Mouse (Mus musculus) CH12.LX (cell line): Measurements from ENCODE around the gene Tcf7l1. TPM values are rescaled to one million over a fixed set of nuclear protein-coding genes. Genes with fewer than 3 reads are reported as not detected.

Experiments
- DNase-seq: peaks from one replicate; pipeline ENCODE4 v3.0.0-alpha.2; 2013; ENCODE audit errors: extremely low read depth
- H3K27ac ChIP-seq: 2 replicates; pipeline ENCODE4 v1.5.1; 2012; ENCODE audit warnings: low read depth, mild to moderate bottlenecking, control low read depth, moderate library complexity; ENCODE audit not compliant: insufficient read depth
- H3K27me3 ChIP-seq: replicated peaks from 2 replicates; pipeline ENCODE3; 2012; ENCODE audit warnings: inconsistent platforms
- H3K36me3 ChIP-seq, 2 experiments: replicated peaks in 1 of 2; 2 replicates each; pipeline versions ENCODE3 to v1.6.1; 2012; ENCODE audit warnings: inconsistent platforms in 1 of 2, low read length in 1 of 2, mild to moderate bottlenecking in 1 of 2, mixed read lengths in 1 of 2, moderate library complexity in 1 of 2; ENCODE audit not compliant: control insufficient read depth in 1 of 2, insufficient read depth in 1 of 2
- H3K4me1 ChIP-seq, 2 experiments: 2 replicates each; pipeline ENCODE4 v1.6.1; 2012; ENCODE audit warnings: inconsistent platforms in 1 of 2, moderate library complexity in 1 of 2; ENCODE audit not compliant: insufficient read depth in 2 of 2, control insufficient read depth in 1 of 2
- H3K4me2 ChIP-seq: 2 replicates; pipeline ENCODE4 v1.6.1; 2012; ENCODE audit warnings: low read depth, mild to moderate bottlenecking, control low read depth; ENCODE audit not compliant: poor library complexity, insufficient read depth, severe bottlenecking
- H3K4me3 ChIP-seq, 3 experiments: fragments of 150-350 bp in 1 of 3; sonication (generic) in 1 of 3; replicated peaks in 1 of 3; 2 replicates each; pipeline versions ENCODE3 to v1.5.1; 2011 to 2012; ENCODE audit warnings: low read depth in 2 of 3, low read length in 2 of 3, mild to moderate bottlenecking in 2 of 3, moderate library complexity in 2 of 3, control low read depth in 1 of 3, improper control_type of control experiment in 1 of 3, inconsistent platforms in 1 of 3, mixed read lengths in 1 of 3; ENCODE audit not compliant: poor library complexity in 1 of 3
- H3K79me2 ChIP-seq: replicated peaks from 2 replicates; pipeline ENCODE4 v1.6.1; 2012; ENCODE audit warnings: mild to moderate bottlenecking, moderate library complexity; ENCODE audit not compliant: control insufficient read depth, poor library complexity, insufficient read depth, severe bottlenecking; ENCODE audit errors: extremely low read depth
- H3K9ac ChIP-seq: 2 replicates; pipeline ENCODE4 v1.6.1; 2012; ENCODE audit warnings: low read depth, mild to moderate bottlenecking, control low read depth, moderate library complexity; ENCODE audit not compliant: insufficient read depth
- H3K9me3 ChIP-seq: replicated peaks from 2 replicates; pipeline ENCODE3; 2012; ENCODE audit warnings: low read length, inconsistent platforms, mixed read lengths
- EP300 ChIP-seq: IDR thresholded peaks from 2 replicates; pipeline ENCODE4 v1.6.1; 2011; ENCODE audit warnings: low read length, improper control_type of control experiment
- GABPA ChIP-seq: IDR thresholded peaks from 2 replicates; pipeline ENCODE4 v1.6.1; 2012; ENCODE audit warnings: low read depth, low read length, improper control_type of control experiment, inconsistent platforms; ENCODE audit not compliant: insufficient replicate concordance
- JUND ChIP-seq: conservative IDR thresholded peaks from 2 replicates; pipeline ENCODE4 v1.6.1; 2011; ENCODE audit warnings: low read depth, low read length, improper control_type of control experiment
- MAX ChIP-seq: IDR thresholded peaks from 2 replicates; pipeline ENCODE4 v1.6.1; 2011; ENCODE audit warnings: low read length, improper control_type of control experiment
- NELFE ChIP-seq: IDR thresholded peaks from 2 replicates; pipeline ENCODE4 v1.6.1; 2011; ENCODE audit warnings: low read depth, low read length, improper control_type of control experiment
- NRF1 ChIP-seq: IDR thresholded peaks from 2 replicates; pipeline ENCODE4 v1.6.1; 2014; ENCODE audit warnings: low read depth, mild to moderate bottlenecking, inconsistent platforms, low read length, improper control_type of control experiment, moderate library complexity
- PAX5 ChIP-seq: IDR thresholded peaks from 2 replicates; pipeline ENCODE4 v1.6.1; 2012; ENCODE audit warnings: low read length, inconsistent platforms, mixed read lengths
- POLR2A ChIP-seq: IDR thresholded peaks from 2 replicates; pipeline ENCODE4 v1.6.1; 2011; ENCODE audit warnings: low read depth, mild to moderate bottlenecking, improper control_type of control experiment, low read length
- SMC3 ChIP-seq: IDR thresholded peaks from 2 replicates; pipeline ENCODE4 v1.6.1; 2011; ENCODE audit warnings: low read depth, low read length, improper control_type of control experiment
- TCF12 ChIP-seq: IDR thresholded peaks from 2 replicates; pipeline ENCODE4 v1.6.1; 2014; ENCODE audit warnings: low read depth, mild to moderate bottlenecking, inconsistent platforms, low read length, improper control_type of control experiment
- USF1 ChIP-seq: IDR thresholded peaks from 2 replicates; pipeline ENCODE4 v1.6.1; 2014; ENCODE audit warnings: low read depth, mild to moderate bottlenecking, inconsistent platforms, low read length, improper control_type of control experiment
- ZC3H11A ChIP-seq: IDR thresholded peaks from 2 replicates; pipeline ENCODE4 v1.6.1; 2012; ENCODE audit warnings: low read depth, mild to moderate bottlenecking, inconsistent platforms, low read length, improper control_type of control experiment
- ZKSCAN1 ChIP-seq: IDR thresholded peaks from 2 replicates; pipeline ENCODE4 v1.6.1; 2012; ENCODE audit warnings: low read depth, inconsistent platforms, low read length, improper control_type of control experiment, borderline replicate concordance
- ZMIZ1 ChIP-seq: IDR thresholded peaks from 2 replicates; pipeline ENCODE4 v1.6.1; 2012; ENCODE audit warnings: low read depth, mild to moderate bottlenecking, inconsistent platforms, low read length, improper control_type of control experiment
- ZNF384 ChIP-seq: IDR thresholded peaks from 2 replicates; pipeline ENCODE4 v1.6.1; 2012; ENCODE audit warnings: low read depth, low read length, improper control_type of control experiment, inconsistent platforms
- dilution Hi-C: fragments of 300-500 bp; cut with MboI; formaldehyde crosslinking; loops from 2 replicates; pipeline ENCODE4 v1.14.3; 2020; ENCODE audit warnings: low sequenced_read_pairs; ENCODE audit not compliant: extremely low pct_unique_long_range_greater_than_20kb, extremely low pct_ligation_motif_present
- in situ Hi-C: fragments of 300-500 bp; cut with MboI; formaldehyde crosslinking; loops from 3 replicates; pipeline ENCODE4 v1.14.3; 2019; ENCODE audit warnings: low sequenced_read_pairs, low pct_ligation_motif_present, low pct_unique_long_range_greater_than_20kb, mixed read lengths
- polyA plus RNA-seq: library from polyadenylated mRNA; unstranded; fragments of >175 nt; gene quantifications from 2 replicates; pipeline ENCODE4 v1.2.1, GENCODE M21; 2012; ENCODE audit warnings: low read depth; ENCODE audit not compliant: insufficient read length
- total RNA-seq, 2 experiments: library from RNA; depleted of rRNA; stranded (reverse); fragments of 300-350 nt in 1 of 2; fragments of >200 nt in 1 of 2; gene quantifications; 2 replicates each; pipeline ENCODE4 v1.2.3; 2012 to 2014

The Tcf7l1 gene
- total and polyA plus RNA-seq, 3 experiments: 0.13 to 9.9 (median 0.47) TPM

DNA sequence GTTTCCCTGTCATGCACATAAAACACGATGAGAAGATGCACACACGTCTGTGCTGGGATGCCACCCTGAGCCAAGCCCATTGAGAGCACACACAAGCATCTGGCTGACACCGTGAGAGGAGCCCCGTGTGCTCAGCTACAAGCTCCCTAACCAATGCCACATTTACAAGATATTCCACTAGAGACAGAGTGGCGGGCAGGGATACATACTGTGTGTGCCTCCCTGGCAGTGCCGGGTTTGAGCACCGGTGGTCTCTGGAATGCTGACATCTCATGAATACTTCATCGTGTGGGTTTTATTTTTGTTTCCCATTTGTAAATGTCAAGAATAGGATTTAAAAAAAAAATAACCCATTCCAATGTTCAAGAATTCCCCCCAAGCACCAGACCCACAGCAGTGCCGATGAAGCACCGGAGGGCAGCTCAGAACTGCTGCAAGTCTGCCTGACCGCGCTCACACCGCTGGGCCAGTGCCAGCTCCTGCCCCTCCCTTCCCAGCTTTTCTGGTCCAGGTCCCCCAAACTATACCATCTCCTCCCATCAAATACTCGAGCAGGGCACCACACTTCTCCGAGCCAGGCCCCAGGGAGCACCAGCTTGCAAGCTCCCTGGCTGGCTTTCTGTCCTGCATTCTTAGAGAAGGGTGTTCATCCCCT is 65.2 kb downstream of the Tcf7l1 start:
- Histone ChIP-seq H3K79me2 (no peaks in the 10 kb centered on the region), H3K4me1 (peaks cover 0 to 2% of the 10 kb centered on the region in 2 experiments; a peak in 1 of 4 replicates), H3K9ac (no peak overlapping the region), H3K27ac (no peak overlapping the region), H3K9me3 (no peaks in the 10 kb centered on the region), H3K4me2 (no peak overlapping the region), H3K4me3 (no peak overlapping the region), H3K36me3 (no peaks in the 10 kb centered on the region), H3K27me3 (no peaks in the 10 kb centered on the region)
- no peak for DNase-seq
- TF ChIP-seq ZNF384 (no peak), JUND (no peak), ZMIZ1 (no peak), NRF1 (no peak)
- in situ Hi-C loops: no loop called here
- dilution Hi-C loops: no loop called here

DNA sequence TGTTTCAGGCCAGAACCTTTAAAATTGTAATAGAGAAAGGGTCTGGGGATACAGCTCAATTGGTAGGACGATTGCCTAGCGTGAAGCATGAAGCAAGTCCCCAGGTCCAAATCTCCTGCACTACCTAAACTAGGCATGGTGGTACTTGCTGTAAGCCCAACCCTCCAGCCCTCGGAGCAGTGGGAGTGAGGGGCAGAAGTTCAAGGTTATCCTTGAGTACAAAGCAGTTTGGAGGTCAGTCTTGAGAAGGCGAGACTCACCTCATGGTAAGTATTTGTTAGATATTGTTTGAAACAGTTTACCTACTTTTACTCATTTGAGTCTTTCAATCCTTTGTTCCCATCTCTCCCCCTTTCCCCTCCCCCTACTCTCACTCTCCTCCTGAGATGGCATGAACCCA is 65.9 kb downstream of the Tcf7l1 start:
- Histone ChIP-seq H3K4me2 (no peak overlapping the region), H3K9me3 (no peaks in the 10 kb centered on the region), H3K4me1 (peaks cover 0 to 2% of the 10 kb centered on the region in 2 experiments; a peak in 1 of 4 replicates), H3K9ac (no peak overlapping the region), H3K4me3 (no peak overlapping the region), H3K27ac (no peak overlapping the region), H3K79me2 (no peaks in the 10 kb centered on the region), H3K36me3 (no peaks in the 10 kb centered on the region), H3K27me3 (no peaks in the 10 kb centered on the region)
- dilution Hi-C loops: no loop called here
- TF ChIP-seq NELFE (no peak), NRF1 (no peak), SMC3 (no peak), USF1 (no peak), ZC3H11A (no peak), GABPA (no peak), PAX5 (no peak), MAX (no peak), EP300 (no peak), ZKSCAN1 (no peak), TCF12 (no peak), POLR2A (no peak), JUND (no peak)
- no peak for DNase-seq
- in situ Hi-C loops: no loop called here
